Mouse (Mus musculus): Measurements from ENCODE around the gene Herpud1. TPM values are rescaled to one million over a fixed set of nuclear protein-coding genes. Genes with fewer than 3 reads are reported as not detected.

Gene Herpud1
- 93.8 and 107 TPM in 2 replicates for polyA plus RNA-seq (2014; fragmentation: Nextera tagmentation; extraction: Ambion mirVana)

DNA sequence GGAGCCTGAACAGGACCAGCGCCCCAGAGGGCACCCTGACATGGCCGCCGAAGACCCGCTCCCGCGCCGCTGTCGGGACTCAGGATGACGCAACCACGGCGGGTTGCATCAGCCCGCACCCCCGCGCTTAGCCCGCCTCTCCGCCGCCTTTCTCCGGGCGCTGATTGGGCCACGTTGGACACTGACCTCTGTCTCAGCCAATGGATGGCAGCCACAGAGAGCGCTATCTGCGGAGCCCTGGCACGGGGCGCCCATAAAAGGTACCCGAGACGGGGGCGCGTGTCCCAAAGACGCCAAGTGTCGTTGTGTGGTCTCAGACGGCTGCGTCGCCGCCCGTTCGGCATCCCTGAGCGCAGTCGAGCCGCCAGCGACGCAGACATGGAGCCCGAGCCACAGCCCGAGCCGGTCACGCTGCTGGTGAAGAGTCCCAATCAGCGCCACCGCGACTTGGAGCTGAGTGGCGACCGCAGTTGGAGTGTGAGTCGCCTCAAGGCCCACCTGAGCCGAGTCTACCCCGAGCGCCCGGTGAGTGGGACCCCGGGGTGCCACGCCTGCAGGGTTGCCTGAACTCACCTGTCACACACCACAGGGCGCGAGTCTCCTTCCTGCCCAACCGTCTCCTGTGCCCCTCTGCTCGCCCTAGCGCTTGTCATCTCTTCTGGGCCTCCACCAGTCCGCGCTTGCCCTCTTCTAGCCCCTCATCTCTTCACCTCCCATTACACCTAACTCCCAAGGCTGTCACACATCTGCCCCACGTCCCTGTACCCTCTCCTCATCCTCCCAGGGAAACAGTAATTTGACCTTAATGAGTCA, at the start of gene Herpud1:
Gene Herpud1 (plus strand): TSS at position 225 of the 813 bp plus-strand sequence.
- Histone ChIP-seq H3K4me1 (ENCODE audit: control insufficient read depth, insufficient read depth, low read length) (peaks cover 11% of the 10 kb centered on the region), H3K4me3 (ENCODE audit: low read depth, low read length) (peak within 1 kb of the TSS; percentile 70), H3K27me3 (replicated peaks; ENCODE audit: control insufficient read depth, insufficient read depth, low read length) (no peaks in the 10 kb centered on the region), H3K9me3 (ENCODE audit: control insufficient read depth, low read length) (no peaks in the 10 kb centered on the region), H3K4me2 (ENCODE audit: low read depth, low read length) (peak within 1 kb of the TSS; percentile 81), H3K27ac (replicated peaks; ENCODE audit: low read depth, low read length) (peak within 1 kb of the TSS; percentile 83), H3K9ac (ENCODE audit: low read depth, low read length) (peak within 1 kb of the TSS; percentile 90), H3K36me3 (ENCODE audit: control insufficient read depth, insufficient read depth, low read length) (peaks cover 23% of the 10 kb centered on the region)
- WGBS: under 1% methylated on average over 25 of the region's 65 CpGs
- ATAC-seq (ENCODE audit: low read depth) (peak; percentile 99), DNase-seq (ENCODE audit: low spot score) (peak; percentile 98)

DNA sequence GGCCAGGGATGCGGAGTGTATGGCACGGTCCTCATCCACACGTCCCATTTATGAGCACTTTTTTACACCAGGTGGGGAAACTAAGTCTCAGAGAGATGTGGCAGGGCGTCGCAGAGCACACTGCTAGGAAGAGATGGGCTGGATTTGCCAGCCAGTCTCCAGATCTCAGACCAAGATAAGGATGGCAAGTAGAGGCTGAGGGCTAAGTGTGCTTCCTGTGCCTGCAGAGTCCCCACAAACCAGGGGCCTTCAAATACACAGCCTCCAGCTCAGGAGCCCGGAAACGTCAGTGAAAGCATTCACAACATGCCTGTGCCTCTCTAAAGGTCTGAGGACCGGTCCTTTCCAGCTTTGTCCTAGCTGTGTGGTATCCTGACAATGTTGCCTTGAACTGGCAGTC, 48.7 kb upstream of the Herpud1 start:
- no peak overlapping the region for H3K27ac ChIP-seq (replicated peaks; ENCODE audit: low read depth, low read length)
- no peak overlapping the region for H3K4me3 ChIP-seq (ENCODE audit: low read depth, low read length)
- 73% methylated on average over 8 of the region's 8 CpGs for WGBS
- H3K9ac ChIP-seq (ENCODE audit: low read depth, low read length): no peak overlapping the region
- no peaks in the 10 kb centered on the region for H3K36me3 ChIP-seq (ENCODE audit: control insufficient read depth, insufficient read depth, low read length)
- H3K4me2 ChIP-seq (ENCODE audit: low read depth, low read length): no peak overlapping the region
- no peaks in the 10 kb centered on the region for H3K4me1 ChIP-seq (ENCODE audit: control insufficient read depth, insufficient read depth, low read length)
- no peak for ATAC-seq (ENCODE audit: low read depth)
- no peak for DNase-seq (ENCODE audit: low spot score)
- H3K27me3 ChIP-seq (replicated peaks; ENCODE audit: control insufficient read depth, insufficient read depth, low read length): no peaks in the 10 kb centered on the region
- no peaks in the 10 kb centered on the region for H3K9me3 ChIP-seq (ENCODE audit: control insufficient read depth, low read length)

DNA sequence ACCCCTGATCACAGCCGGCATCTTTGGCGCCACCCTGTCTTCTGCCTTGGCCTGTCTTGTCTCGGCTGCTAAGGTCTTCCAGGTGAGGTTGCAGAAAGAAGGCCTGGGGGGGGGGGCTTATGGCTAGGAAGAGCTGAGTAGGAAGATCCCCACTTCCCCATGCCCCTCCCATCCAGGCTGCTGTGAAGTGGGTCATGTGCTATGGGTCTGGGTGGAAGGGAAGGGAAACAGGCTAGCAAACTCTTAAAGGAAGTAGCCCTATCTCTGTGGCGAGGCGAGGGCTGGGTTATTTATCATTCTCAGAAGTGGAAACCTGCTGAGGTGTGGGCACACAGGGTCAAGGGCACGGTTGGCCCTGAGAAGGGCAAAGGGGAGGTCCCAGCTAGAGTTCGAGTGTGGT, 45.4 kb upstream of the Herpud1 start:
- Histone ChIP-seq H3K9ac (ENCODE audit: low read depth, low read length) (no peak overlapping the region), H3K27me3 (replicated peaks; ENCODE audit: control insufficient read depth, insufficient read depth, low read length) (no peaks in the 10 kb centered on the region), H3K36me3 (ENCODE audit: control insufficient read depth, insufficient read depth, low read length) (no peaks in the 10 kb centered on the region), H3K4me1 (ENCODE audit: control insufficient read depth, insufficient read depth, low read length) (no peaks in the 10 kb centered on the region), H3K4me3 (ENCODE audit: low read depth, low read length) (no peak overlapping the region), H3K9me3 (ENCODE audit: control insufficient read depth, low read length) (no peaks in the 10 kb centered on the region), H3K4me2 (ENCODE audit: low read depth, low read length) (no peak overlapping the region), H3K27ac (replicated peaks; ENCODE audit: low read depth, low read length) (no peak overlapping the region)
- no peak for DNase-seq (ENCODE audit: low spot score)
- ATAC-seq (ENCODE audit: low read depth): no peak
- WGBS: 92% methylated on average over 7 of the region's 7 CpGs

DNA sequence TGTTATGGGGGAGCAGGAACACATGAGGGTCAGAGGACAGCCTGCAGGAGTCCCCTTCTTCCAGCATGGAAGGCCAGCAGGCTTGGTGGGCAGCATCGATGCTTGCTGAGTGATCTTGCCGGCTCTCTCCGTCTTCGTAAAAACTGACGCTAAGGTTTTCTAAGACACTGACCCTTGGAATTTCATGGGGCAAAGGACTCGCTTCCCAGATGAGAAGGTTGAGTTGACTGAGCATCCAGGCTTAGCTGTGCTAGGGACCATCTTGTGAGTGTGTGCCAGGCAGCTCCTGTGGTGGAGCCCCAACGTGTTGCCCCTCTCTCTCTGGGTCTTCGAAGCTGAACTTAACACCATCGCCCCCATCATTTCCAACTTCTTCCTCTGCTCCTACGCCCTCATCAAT, 43.5 kb upstream of the Herpud1 start:
- ATAC-seq (ENCODE audit: low read depth) (no peak), DNase-seq (ENCODE audit: low spot score) (no peak)
- no peak overlapping the region for H3K4me2 ChIP-seq (ENCODE audit: low read depth, low read length)
- WGBS: 84% methylated on average over 10 of the region's 10 CpGs
- no peak overlapping the region for H3K9ac ChIP-seq (ENCODE audit: low read depth, low read length)
- H3K36me3 ChIP-seq (ENCODE audit: control insufficient read depth, insufficient read depth, low read length): no peaks in the 10 kb centered on the region
- H3K4me1 ChIP-seq (ENCODE audit: control insufficient read depth, insufficient read depth, low read length): no peaks in the 10 kb centered on the region
- no peaks in the 10 kb centered on the region for H3K9me3 ChIP-seq (ENCODE audit: control insufficient read depth, low read length)
- H3K27me3 ChIP-seq (replicated peaks; ENCODE audit: control insufficient read depth, insufficient read depth, low read length): no peaks in the 10 kb centered on the region
- no peak overlapping the region for H3K4me3 ChIP-seq (ENCODE audit: low read depth, low read length)
- H3K27ac ChIP-seq (replicated peaks; ENCODE audit: low read depth, low read length): no peak overlapping the region

DNA sequence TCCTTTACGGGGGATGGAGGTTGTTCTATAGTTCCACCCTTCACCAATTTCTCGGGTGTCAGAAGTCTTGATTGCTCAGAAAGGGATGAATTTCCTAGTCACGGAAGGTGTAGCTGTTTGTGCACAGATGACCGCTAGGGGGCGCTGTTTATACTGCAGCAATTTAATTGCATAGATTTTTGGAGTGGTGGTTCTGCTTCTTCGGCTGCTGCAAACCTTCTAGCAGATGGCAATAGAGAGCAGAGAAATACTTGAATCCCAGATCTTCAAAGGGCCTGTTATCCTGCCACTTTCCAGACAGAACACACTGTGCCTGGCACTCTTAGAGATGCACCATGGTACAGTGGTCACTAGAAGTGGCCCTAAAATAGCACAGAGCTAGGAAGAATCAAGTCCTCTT, 42.9 kb upstream of the Herpud1 start:
- Histone ChIP-seq H3K4me2 (ENCODE audit: low read depth, low read length) (no peak overlapping the region), H3K36me3 (ENCODE audit: control insufficient read depth, insufficient read depth, low read length) (no peaks in the 10 kb centered on the region), H3K27me3 (replicated peaks; ENCODE audit: control insufficient read depth, insufficient read depth, low read length) (no peaks in the 10 kb centered on the region), H3K9ac (ENCODE audit: low read depth, low read length) (no peak overlapping the region), H3K27ac (replicated peaks; ENCODE audit: low read depth, low read length) (no peak overlapping the region), H3K9me3 (ENCODE audit: control insufficient read depth, low read length) (no peaks in the 10 kb centered on the region), H3K4me1 (ENCODE audit: control insufficient read depth, insufficient read depth, low read length) (no peaks in the 10 kb centered on the region), H3K4me3 (ENCODE audit: low read depth, low read length) (no peak overlapping the region)
- 12% methylated on average over 6 of the region's 6 CpGs for WGBS
- DNase-seq (ENCODE audit: low spot score): peak; percentile 80
- no peak for ATAC-seq (ENCODE audit: low read depth)

DNA sequence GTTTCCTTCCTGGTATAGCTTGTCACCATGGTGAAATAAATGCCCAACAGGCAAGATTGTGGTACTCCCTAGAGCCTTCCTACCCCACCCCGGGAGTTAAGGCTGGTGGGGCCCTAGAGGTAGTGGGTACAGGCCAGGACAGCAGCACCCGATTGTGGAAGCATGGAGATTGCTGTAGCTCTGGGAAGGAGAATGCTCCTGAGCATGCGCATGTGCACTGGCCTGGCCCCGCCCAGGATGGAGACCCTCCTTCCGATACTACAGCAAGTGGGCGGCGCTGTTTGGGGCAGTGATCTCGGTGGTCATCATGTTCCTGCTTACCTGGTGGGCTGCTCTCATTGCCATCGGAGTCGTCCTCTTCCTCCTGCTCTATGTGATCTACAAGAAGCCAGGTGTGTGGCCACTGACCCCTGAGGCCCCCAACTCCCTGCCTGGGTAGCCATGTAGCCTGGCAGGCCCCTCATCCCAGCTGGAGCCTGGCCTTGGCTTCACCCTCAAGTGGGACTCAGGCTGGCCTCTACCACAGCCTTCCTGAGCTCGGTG, 42.4 kb upstream of the Herpud1 start:
- ATAC-seq (ENCODE audit: low read depth): no peak; the same call in 1 of the 2 replicates
- H3K36me3 ChIP-seq (ENCODE audit: control insufficient read depth, insufficient read depth, low read length): no peaks in the 10 kb centered on the region

DNA sequence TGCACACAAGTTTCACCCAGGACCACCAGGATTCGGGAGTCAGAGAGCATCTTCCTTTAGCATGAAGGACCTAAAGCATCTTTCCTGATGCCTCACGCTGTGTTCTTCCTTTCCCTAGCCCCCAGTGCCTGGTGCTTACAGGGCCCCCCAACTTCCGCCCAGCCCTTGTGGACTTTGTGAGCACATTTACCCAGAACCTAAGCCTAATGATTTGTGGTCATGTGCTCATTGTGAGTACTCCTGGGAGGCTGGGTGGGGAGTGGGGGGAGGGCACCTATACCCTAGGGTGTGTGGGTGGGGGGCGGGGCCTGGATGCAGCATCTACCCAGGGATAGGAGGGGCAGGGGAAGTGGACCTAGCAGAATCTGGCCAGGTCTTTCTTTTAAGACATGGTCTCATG, 40.6 kb upstream of the Herpud1 start:
- H3K9me3 ChIP-seq (ENCODE audit: control insufficient read depth, low read length): no peaks in the 10 kb centered on the region
- H3K4me3 ChIP-seq (ENCODE audit: low read depth, low read length): no peak overlapping the region
- no peaks in the 10 kb centered on the region for H3K27me3 ChIP-seq (replicated peaks; ENCODE audit: control insufficient read depth, insufficient read depth, low read length)
- ATAC-seq (ENCODE audit: low read depth) (no peak), DNase-seq (ENCODE audit: low spot score) (no peak)
- no peaks in the 10 kb centered on the region for H3K36me3 ChIP-seq (ENCODE audit: control insufficient read depth, insufficient read depth, low read length)
- no peak overlapping the region for H3K9ac ChIP-seq (ENCODE audit: low read depth, low read length)
- H3K27ac ChIP-seq (replicated peaks; ENCODE audit: low read depth, low read length): no peak overlapping the region
- WGBS: 88% methylated on average over 4 of the region's 4 CpGs
- H3K4me2 ChIP-seq (ENCODE audit: low read depth, low read length): no peak overlapping the region
- H3K4me1 ChIP-seq (ENCODE audit: control insufficient read depth, insufficient read depth, low read length): no peaks in the 10 kb centered on the region

More for the DNA sequence above, 42.4 kb upstream of the Herpud1 start:
- H3K4me1 ChIP-seq (ENCODE audit: control insufficient read depth, insufficient read depth, low read length): no peaks in the 10 kb centered on the region
- H3K27ac ChIP-seq (replicated peaks; ENCODE audit: low read depth, low read length): no peak overlapping the region
- H3K9ac ChIP-seq (ENCODE audit: low read depth, low read length): no peak overlapping the region
- H3K4me2 ChIP-seq (ENCODE audit: low read depth, low read length): no peak overlapping the region
- no peak overlapping the region for H3K4me3 ChIP-seq (ENCODE audit: low read depth, low read length)
- DNase-seq (ENCODE audit: low spot score): no peak
- no peaks in the 10 kb centered on the region for H3K9me3 ChIP-seq (ENCODE audit: control insufficient read depth, low read length)
- H3K27me3 ChIP-seq (replicated peaks; ENCODE audit: control insufficient read depth, insufficient read depth, low read length): no peaks in the 10 kb centered on the region
- 88% methylated on average over 11 of the region's 11 CpGs for WGBS

DNA sequence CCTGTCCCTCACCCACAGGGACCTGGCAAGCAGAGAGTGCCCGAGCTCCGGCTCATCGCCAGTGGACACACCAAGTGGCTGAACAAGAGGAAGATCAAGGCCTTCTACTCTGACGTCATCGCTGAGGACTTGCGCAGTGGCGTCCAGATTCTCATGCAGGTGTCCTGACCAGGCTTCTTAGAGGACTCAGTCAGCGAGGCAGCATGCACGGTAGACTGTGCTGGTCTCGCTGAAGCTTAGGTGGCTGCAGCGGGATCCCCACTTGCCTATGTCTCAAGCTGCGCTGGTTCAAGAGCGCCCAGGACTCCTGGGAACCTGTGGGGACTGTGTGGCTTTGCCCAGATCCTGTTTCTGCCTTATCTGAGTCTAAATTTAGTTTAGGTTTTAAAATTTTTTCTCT, 40.0 kb upstream of the Herpud1 start:
- no peak overlapping the region for H3K27ac ChIP-seq (replicated peaks; ENCODE audit: low read depth, low read length)
- H3K9me3 ChIP-seq (ENCODE audit: control insufficient read depth, low read length): no peaks in the 10 kb centered on the region
- no peaks in the 10 kb centered on the region for H3K4me1 ChIP-seq (ENCODE audit: control insufficient read depth, insufficient read depth, low read length)
- ATAC-seq (ENCODE audit: low read depth) (no peak), DNase-seq (ENCODE audit: low spot score) (no peak)
- H3K4me2 ChIP-seq (ENCODE audit: low read depth, low read length): no peak overlapping the region
- WGBS: 93% methylated on average over 13 of the region's 13 CpGs
- H3K27me3 ChIP-seq (replicated peaks; ENCODE audit: control insufficient read depth, insufficient read depth, low read length): no peaks in the 10 kb centered on the region
- H3K4me3 ChIP-seq (ENCODE audit: low read depth, low read length): no peak overlapping the region
- H3K36me3 ChIP-seq (ENCODE audit: control insufficient read depth, insufficient read depth, low read length): no peaks in the 10 kb centered on the region
- no peak overlapping the region for H3K9ac ChIP-seq (ENCODE audit: low read depth, low read length)

DNA sequence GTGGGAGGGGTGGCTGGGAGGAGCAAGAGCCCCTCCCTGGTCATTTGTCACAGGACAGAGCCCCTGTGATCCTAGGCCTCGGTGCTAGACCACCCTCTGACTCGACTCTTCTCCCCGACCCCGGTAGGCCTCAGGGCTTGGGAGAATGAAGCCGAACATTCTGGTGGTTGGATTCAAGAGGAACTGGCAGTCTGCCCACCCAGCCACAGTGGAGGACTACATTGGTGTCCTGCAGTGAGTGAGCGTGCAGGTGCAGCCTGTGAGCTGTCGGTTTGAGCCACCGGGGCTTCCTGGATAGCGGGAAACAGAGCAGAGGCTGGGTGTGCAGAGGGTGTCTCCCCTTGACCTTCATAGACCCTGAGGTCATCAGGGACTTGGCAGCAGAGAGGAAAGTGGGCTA, 37.8 kb upstream of the Herpud1 start:
- no peaks in the 10 kb centered on the region for H3K36me3 ChIP-seq (ENCODE audit: control insufficient read depth, insufficient read depth, low read length)
- peak; percentile 20 for DNase-seq (ENCODE audit: low spot score)
- 67% methylated on average over 9 of the region's 9 CpGs for WGBS
- H3K4me2 ChIP-seq (ENCODE audit: low read depth, low read length): no peak overlapping the region
- no peak for ATAC-seq (ENCODE audit: low read depth)
- no peaks in the 10 kb centered on the region for H3K4me1 ChIP-seq (ENCODE audit: control insufficient read depth, insufficient read depth, low read length)
- H3K27ac ChIP-seq (replicated peaks; ENCODE audit: low read depth, low read length): no peak overlapping the region
- no peak overlapping the region for H3K4me3 ChIP-seq (ENCODE audit: low read depth, low read length)
- H3K27me3 ChIP-seq (replicated peaks; ENCODE audit: control insufficient read depth, insufficient read depth, low read length): no peaks in the 10 kb centered on the region
- no peak overlapping the region for H3K9ac ChIP-seq (ENCODE audit: low read depth, low read length)
- 0 out of 2 replicates have a peak, but pooled peaks cover 1% of the 10 kb centered on the region for H3K9me3 ChIP-seq (ENCODE audit: control insufficient read depth, low read length)
